Mouse (Mus musculus): ENCODE data around the gene Srsf2. TPM values are rescaled to one million over a fixed set of nuclear protein-coding genes. Genes with fewer than 3 reads are reported as not detected.

The Srsf2 gene
- polyA plus RNA-seq, 1 experiment from 2014 or later = 658 TPM

- peak overlapping the region; percentile 90 for H3K4me3 ChIP-seq
- peak; percentile 77 for ATAC-seq (ENCODE audit: insufficient number of reproducible peaks, low FRiP score, low TSS enrichment, low read depth)
- peaks cover 39% of the 10 kb centered on the region for H3K4me1 ChIP-seq
- peak overlapping the region; percentile 83 for H3K9ac ChIP-seq
- peak overlapping the region; percentile 76 for H3K4me2 ChIP-seq
- no peaks in the 10 kb centered on the region for H3K27me3 ChIP-seq
- peak overlapping the region; percentile 99 for H3K27ac ChIP-seq
- H3K9me3 ChIP-seq = no peaks in the 10 kb centered on the region
- H3K36me3 ChIP-seq = peaks cover 47% of the 10 kb centered on the region
- under 1% methylated on average over 73 of the region's 73 CpGs for WGBS
These were observed 10.2 kb downstream of the Srsf2 start for GRCm38 (mm10) chr11:116842531-116843260.

GRCm38 (mm10) chr11:116840748-116841147 is 12.1 kb downstream of the Srsf2 start:
- 72% methylated on average over 4 of the region's 4 CpGs for WGBS
- Histone ChIP-seq H3K4me2 (peak overlapping the region; percentile 76), H3K27me3 (no peaks in the 10 kb centered on the region), H3K36me3 (peaks cover 54% of the 10 kb centered on the region), H3K4me3 (peak overlapping the region; percentile 90), H3K4me1 (peaks cover 39% of the 10 kb centered on the region), H3K9ac (peak overlapping the region; percentile 39; the same call in 1 of the 2 replicates), H3K27ac (no peak overlapping the region), H3K9me3 (no peaks in the 10 kb centered on the region)
- no peak for ATAC-seq (ENCODE audit: insufficient number of reproducible peaks, low FRiP score, low TSS enrichment, low read depth)

- H3K36me3 ChIP-seq = peaks cover 66% of the 10 kb centered on the region
These were observed 13.3 kb downstream of the Srsf2 start for GRCm38 (mm10) chr11:116839601-116840000.

GRCm38 (mm10) chr11:116838936-116839335 is 14.0 kb downstream of the Srsf2 start:
- H3K4me1 ChIP-seq = peaks cover 32% of the 10 kb centered on the region
- no peak for ATAC-seq (ENCODE audit: insufficient number of reproducible peaks, low FRiP score, low TSS enrichment, low read depth)
- H3K27me3 ChIP-seq = no peaks in the 10 kb centered on the region
- no peak overlapping the region for H3K9ac ChIP-seq
- H3K4me2 ChIP-seq = no peak overlapping the region
- H3K36me3 ChIP-seq = peaks cover 72% of the 10 kb centered on the region
- no peak overlapping the region for H3K4me3 ChIP-seq
- no peaks in the 10 kb centered on the region for H3K9me3 ChIP-seq
- H3K27ac ChIP-seq = no peak overlapping the region
- 90% methylated on average over 14 of the region's 14 CpGs for WGBS

More at GRCm38 (mm10) chr11:116839601-116840000, 13.3 kb downstream of the Srsf2 start:
- no peaks in the 10 kb centered on the region for H3K9me3 ChIP-seq
- no peak overlapping the region for H3K27ac ChIP-seq
- H3K4me1 ChIP-seq = peaks cover 38% of the 10 kb centered on the region
- peak overlapping the region; percentile 3; the same call in 1 of the 2 replicates for H3K9ac ChIP-seq
- no peak for ATAC-seq (ENCODE audit: insufficient number of reproducible peaks, low FRiP score, low TSS enrichment, low read depth)
- H3K4me3 ChIP-seq = no peak overlapping the region
- H3K27me3 ChIP-seq = no peaks in the 10 kb centered on the region
- 72% methylated on average over 7 of the region's 7 CpGs for WGBS
- peak overlapping the region; percentile 4; the same call in 1 of the 2 replicates for H3K4me2 ChIP-seq

GRCm38 (mm10) chr11:116837441-116837840 is 15.5 kb downstream of the Srsf2 start:
- WGBS = 92% methylated on average over 10 of the region's 10 CpGs
- H3K4me3 ChIP-seq = no peak overlapping the region
- peaks cover 86% of the 10 kb centered on the region for H3K36me3 ChIP-seq
- no peaks in the 10 kb centered on the region for H3K9me3 ChIP-seq
- H3K4me2 ChIP-seq = no peak overlapping the region
- no peaks in the 10 kb centered on the region for H3K27me3 ChIP-seq
- H3K9ac ChIP-seq = no peak overlapping the region
- no peak for ATAC-seq (ENCODE audit: insufficient number of reproducible peaks, low FRiP score, low TSS enrichment, low read depth)
- peaks cover 37% of the 10 kb centered on the region for H3K4me1 ChIP-seq
- H3K27ac ChIP-seq = no peak overlapping the region

GRCm38 (mm10) chr11:116836283-116836682 is 16.6 kb downstream of the Srsf2 start:
- Histone ChIP-seq H3K36me3 (peaks cover 89% of the 10 kb centered on the region), H3K4me1 (peaks cover 31% of the 10 kb centered on the region), H3K4me3 (no peak overlapping the region), H3K9me3 (no peaks in the 10 kb centered on the region), H3K27ac (no peak overlapping the region), H3K27me3 (no peaks in the 10 kb centered on the region), H3K4me2 (no peak overlapping the region), H3K9ac (no peak overlapping the region)
- no peak for ATAC-seq (ENCODE audit: insufficient number of reproducible peaks, low FRiP score, low TSS enrichment, low read depth)
- 86% methylated on average over 4 of the region's 4 CpGs for WGBS

GRCm38 (mm10) chr11:116834954-116835353 is 17.9 kb downstream of the Srsf2 start:
- ATAC-seq (ENCODE audit: insufficient number of reproducible peaks, low FRiP score, low TSS enrichment, low read depth) = no peak
- peaks cover 18% of the 10 kb centered on the region for H3K4me1 ChIP-seq
- peaks cover 76% of the 10 kb centered on the region for H3K36me3 ChIP-seq
- H3K27ac ChIP-seq = no peak overlapping the region
- WGBS = 95% methylated on average over 1 of the region's 1 CpGs
- no peak overlapping the region for H3K9ac ChIP-seq
- no peak overlapping the region for H3K4me2 ChIP-seq
- H3K9me3 ChIP-seq = no peaks in the 10 kb centered on the region
- no peaks in the 10 kb centered on the region for H3K27me3 ChIP-seq
- no peak overlapping the region for H3K4me3 ChIP-seq

GRCm38 (mm10) chr11:116832172-116832685 is 20.7 kb downstream of the Srsf2 start:
- Histone ChIP-seq H3K4me1 (peaks cover 26% of the 10 kb centered on the region), H3K4me3 (no peak overlapping the region), H3K9ac (no peak overlapping the region), H3K4me2 (no peak overlapping the region), H3K9me3 (no peaks in the 10 kb centered on the region), H3K36me3 (peaks cover 49% of the 10 kb centered on the region), H3K27me3 (no peaks in the 10 kb centered on the region), H3K27ac (no peak overlapping the region)
- ATAC-seq (ENCODE audit: insufficient number of reproducible peaks, low FRiP score, low TSS enrichment, low read depth) = no peak
- WGBS = 35% methylated on average over 4 of the region's 4 CpGs

- H3K27ac ChIP-seq = peak within 1 kb of the TSS; percentile 76
- peak within 1 kb of the TSS; percentile 78 for H3K9ac ChIP-seq
- H3K4me3 ChIP-seq = peak within 1 kb of the TSS; percentile 70
- H3K4me1 ChIP-seq = peaks cover 36% of the 10 kb centered on the region
- peak within 1 kb of the TSS; percentile 90 for H3K4me2 ChIP-seq
- H3K36me3 ChIP-seq = peaks cover 3% of the 10 kb centered on the region
- 1% methylated on average over 64 of the region's 71 CpGs for WGBS
- H3K27me3 ChIP-seq = no peaks in the 10 kb centered on the region
- H3K9me3 ChIP-seq = no peaks in the 10 kb centered on the region
- no peak for ATAC-seq (ENCODE audit: insufficient number of reproducible peaks, low FRiP score, low TSS enrichment, low read depth)
These were observed 25.2 kb downstream of the Srsf2 start, which contains the start of gene Mxra7 for GRCm38 (mm10) chr11:116827534-116828165. Gene Mxra7, minus strand, starts transcription at chr11:116828046.

GRCm38 (mm10) chr11:116826550-116827504 is 26.1 kb downstream of the Srsf2 start:
- H3K9ac ChIP-seq = peak overlapping the region; percentile 78
- H3K27ac ChIP-seq = peak overlapping the region; percentile 76; the same call in 1 of the 2 replicates
- no peak for ATAC-seq (ENCODE audit: insufficient number of reproducible peaks, low FRiP score, low TSS enrichment, low read depth)
- H3K36me3 ChIP-seq = 0 out of 2 replicates have a peak, but pooled peaks cover 2% of the 10 kb centered on the region
- no peaks in the 10 kb centered on the region for H3K9me3 ChIP-seq
- no peaks in the 10 kb centered on the region for H3K27me3 ChIP-seq
- 43% methylated on average over 17 of the region's 17 CpGs for WGBS
- peak overlapping the region; percentile 90 for H3K4me2 ChIP-seq
- peaks cover 35% of the 10 kb centered on the region for H3K4me1 ChIP-seq
- peak overlapping the region; percentile 70 for H3K4me3 ChIP-seq

- WGBS = 67% methylated on average over 3 of the region's 5 CpGs
- Histone ChIP-seq H3K4me2 (no peak overlapping the region), H3K27ac (no peak overlapping the region), H3K9me3 (no peaks in the 10 kb centered on the region), H3K4me3 (no peak overlapping the region), H3K4me1 (peaks cover 39% of the 10 kb centered on the region), H3K9ac (no peak overlapping the region), H3K36me3 (no peaks in the 10 kb centered on the region), H3K27me3 (no peaks in the 10 kb centered on the region)
- no peak for ATAC-seq (ENCODE audit: insufficient number of reproducible peaks, low FRiP score, low TSS enrichment, low read depth)
These were observed 27.7 kb downstream of the Srsf2 start for GRCm38 (mm10) chr11:116825230-116825629.
